Mouse (Mus musculus) kidney, embryonic 14.5 days (tissue): ENCODE measurements around the gene Myom1. TPM values are rescaled to one million over a fixed set of nuclear protein-coding genes. Genes with fewer than 3 reads are reported as not detected.

Experiments
- ATAC-seq: fragments of 200-750 bp; cut with Nextera tagmentation; 2 replicates; pipeline ENCODE4 v1.8.0; 2017; ENCODE audit warnings: moderate number of reproducible peaks, mild to moderate bottlenecking, moderate TSS enrichment, moderate library complexity; ENCODE audit not compliant: low FRiP score, low TSS enrichment
- H3K27ac ChIP-seq: fragments of 300-500 bp; sonication (generic); 2 replicates; pipeline ENCODE4 v1.5.1; 2014; ENCODE audit warnings: low read depth, mild to moderate bottlenecking, low read length, moderate library complexity, mixed read lengths
- H3K27me3 ChIP-seq: fragments of 300-500 bp; sonication (generic); 2 replicates; pipeline ENCODE4 v1.6.1; 2014; ENCODE audit warnings: mild to moderate bottlenecking, low read length; ENCODE audit not compliant: control insufficient read depth, insufficient read depth
- H3K36me3 ChIP-seq: fragments of 300-500 bp; sonication (generic); 2 replicates; pipeline ENCODE4 v1.6.1; 2014; ENCODE audit warnings: low read length, mixed read lengths; ENCODE audit not compliant: control insufficient read depth, insufficient read depth
- H3K4me1 ChIP-seq: fragments of 300-500 bp; sonication (generic); 2 replicates; pipeline ENCODE4 v1.6.1; 2014; ENCODE audit warnings: low read length, mixed read lengths; ENCODE audit not compliant: control insufficient read depth, insufficient read depth
- H3K4me2 ChIP-seq: fragments of 300-500 bp; sonication (generic); replicated peaks from 2 replicates; pipeline ENCODE4 v1.6.1; 2014; ENCODE audit warnings: low read depth, mild to moderate bottlenecking, low read length
- H3K4me3 ChIP-seq: fragments of 300-500 bp; sonication (generic); 2 replicates; pipeline ENCODE4 v1.5.1; 2014; ENCODE audit warnings: mild to moderate bottlenecking, low read length
- H3K9ac ChIP-seq: fragments of 300-500 bp; sonication (generic); 2 replicates; pipeline ENCODE4 v1.6.1; 2014; ENCODE audit warnings: low read depth, mild to moderate bottlenecking, low read length, moderate library complexity
- H3K9me3 ChIP-seq: fragments of 300-500 bp; sonication (generic); 2 replicates; pipeline ENCODE4 v1.6.1; 2016; ENCODE audit warnings: low read length; ENCODE audit not compliant: control insufficient read depth
- WGBS: fragments of 180-500 bp; shearing (Covaris S2); extraction: QIAGEN DNeasy Blood & Tissue Kit; methylation state at CpG from one replicate; pipeline ENCODE4 v1.1.7; 2014; 5-methylcytosine and 5-hydroxymethylcytosine counted together
- polyA plus RNA-seq: library from polyadenylated mRNA; unstranded; fragments of >200 nt; fragmentation: Nextera tagmentation; extraction: Ambion mirVana; gene quantifications from 2 replicates; pipeline ENCODE4 v1.2.1, GENCODE M21; 2014

Gene Myom1
- polyA plus RNA-seq, 1 experiment from 2014 or later: 3.6 TPM

- H3K9me3 ChIP-seq: no peaks in the 10 kb centered on the region
- no peak overlapping the region for H3K27ac ChIP-seq
- H3K4me3 ChIP-seq: no peak overlapping the region
- WGBS: 84% methylated on average over 9 of the region's 9 CpGs
- no peaks in the 10 kb centered on the region for H3K27me3 ChIP-seq
- no peak for ATAC-seq
- H3K36me3 ChIP-seq: peaks cover 30% of the 10 kb centered on the region
- no peak overlapping the region for H3K4me2 ChIP-seq
- peaks cover 37% of the 10 kb centered on the region for H3K4me1 ChIP-seq
- no peak overlapping the region for H3K9ac ChIP-seq
These were observed 3.9 kb upstream of the Myom1 start for GRCm38 (mm10) chr17:70998400-70998975.

- no peak for ATAC-seq
- no peaks in the 10 kb centered on the region for H3K27me3 ChIP-seq
- no peak overlapping the region for H3K27ac ChIP-seq
- 60% methylated on average over 5 of the region's 5 CpGs for WGBS
- H3K4me2 ChIP-seq: no peak overlapping the region
- H3K4me1 ChIP-seq: peaks cover 30% of the 10 kb centered on the region
- H3K9me3 ChIP-seq: no peaks in the 10 kb centered on the region
- H3K4me3 ChIP-seq: no peak overlapping the region
- peaks cover 23% of the 10 kb centered on the region for H3K36me3 ChIP-seq
- H3K9ac ChIP-seq: no peak overlapping the region
These were observed 3.2 kb upstream of the Myom1 start for GRCm38 (mm10) chr17:70999187-70999586.

DNA sequence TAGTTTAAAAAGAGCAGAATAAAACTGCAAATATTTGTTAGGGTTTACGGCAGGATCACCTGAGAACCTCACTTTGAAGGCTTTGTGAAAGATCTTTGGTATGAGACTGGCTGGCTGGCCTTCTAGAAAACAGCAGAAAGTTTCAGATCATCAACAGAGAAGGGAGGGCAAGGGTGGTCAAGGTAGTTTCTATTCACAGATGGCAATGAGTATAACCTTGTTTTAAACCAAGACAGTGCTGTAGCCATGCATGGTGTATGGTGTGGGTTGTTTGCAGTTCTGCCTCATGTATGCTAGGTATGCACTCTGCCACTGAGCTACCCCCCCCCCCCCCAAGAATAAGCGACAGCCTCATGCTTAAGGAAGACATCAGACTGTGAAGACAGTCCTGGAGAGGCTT lies 2.2 kb upstream of the Myom1 start:
- no peak for ATAC-seq
- Histone ChIP-seq H3K4me1 (peaks cover 29% of the 10 kb centered on the region), H3K4me2 (peak overlapping the region; percentile 60), H3K4me3 (peak overlapping the region; percentile 72; the same call in 1 of the 2 replicates), H3K27me3 (no peaks in the 10 kb centered on the region), H3K27ac (no peak overlapping the region), H3K36me3 (peaks cover 13% of the 10 kb centered on the region), H3K9me3 (no peaks in the 10 kb centered on the region), H3K9ac (peak overlapping the region; percentile 25; the same call in 1 of the 2 replicates)
- 62% methylated on average over 2 of the region's 2 CpGs for WGBS

- no peak for ATAC-seq
- H3K36me3 ChIP-seq: peaks cover 5% of the 10 kb centered on the region; the same call in 1 of the 2 replicates
- peak overlapping the region; percentile 60 for H3K4me2 ChIP-seq
- H3K27ac ChIP-seq: peak overlapping the region; percentile 100
- peaks cover 29% of the 10 kb centered on the region for H3K4me1 ChIP-seq
- WGBS: 10% methylated on average over 6 of the region's 6 CpGs
- H3K9me3 ChIP-seq: no peaks in the 10 kb centered on the region
- H3K27me3 ChIP-seq: no peaks in the 10 kb centered on the region
- peak overlapping the region; percentile 98 for H3K9ac ChIP-seq
- peak overlapping the region; percentile 72 for H3K4me3 ChIP-seq
These were observed 1.4 kb upstream of the Myom1 start for GRCm38 (mm10) chr17:71001067-71001466.

GRCm38 (mm10) chr17:71001699-71002080 lies 743 bp upstream of the Myom1 start:
- Histone ChIP-seq H3K4me2 (peak overlapping the region; percentile 60), H3K4me3 (peak overlapping the region; percentile 72), H3K9me3 (no peaks in the 10 kb centered on the region), H3K27me3 (no peaks in the 10 kb centered on the region), H3K4me1 (peaks cover 29% of the 10 kb centered on the region), H3K27ac (peak overlapping the region; percentile 100), H3K36me3 (no peaks in the 10 kb centered on the region; the same call in 1 of the 2 replicates), H3K9ac (peak overlapping the region; percentile 98)
- ATAC-seq: peak; percentile 68
- under 1% methylated on average over 36 of the region's 43 CpGs for WGBS

DNA sequence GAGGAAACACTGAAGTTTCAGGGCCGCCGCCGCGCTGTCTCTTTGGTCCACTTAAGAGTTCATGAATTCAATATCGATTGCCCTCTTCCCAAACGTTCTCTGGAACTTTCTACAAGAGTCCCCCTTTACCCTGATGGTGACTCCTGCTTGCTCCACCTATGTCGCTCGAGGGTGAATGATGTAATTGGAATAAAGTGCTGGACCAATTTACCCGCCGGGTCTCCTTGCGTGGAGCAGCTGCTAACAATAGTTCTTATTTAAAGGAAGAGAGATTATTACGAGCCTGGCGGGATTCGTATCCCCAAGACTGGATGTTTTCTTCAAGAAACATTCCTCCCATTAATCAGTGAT lies 286 bp downstream of the Myom1 start, which contains the start of gene Myl12a:
Myl12a (minus strand) TSS at position 135 of the 351 bp plus-strand sequence.
- no peaks in the 10 kb centered on the region; the same call in 1 of the 2 replicates for H3K36me3 ChIP-seq
- H3K9ac ChIP-seq: peak within 1 kb of the TSS; percentile 98
- peaks cover 29% of the 10 kb centered on the region for H3K4me1 ChIP-seq
- ATAC-seq: peak; percentile 33; the same call in 1 of the 2 replicates
- 7% methylated on average over 14 of the region's 14 CpGs for WGBS
- peak within 1 kb of the TSS; percentile 60 for H3K4me2 ChIP-seq
- H3K27me3 ChIP-seq: no peaks in the 10 kb centered on the region
- peak within 1 kb of the TSS; percentile 72 for H3K4me3 ChIP-seq
- H3K27ac ChIP-seq: peak within 1 kb of the TSS; percentile 100
- H3K9me3 ChIP-seq: no peaks in the 10 kb centered on the region

DNA sequence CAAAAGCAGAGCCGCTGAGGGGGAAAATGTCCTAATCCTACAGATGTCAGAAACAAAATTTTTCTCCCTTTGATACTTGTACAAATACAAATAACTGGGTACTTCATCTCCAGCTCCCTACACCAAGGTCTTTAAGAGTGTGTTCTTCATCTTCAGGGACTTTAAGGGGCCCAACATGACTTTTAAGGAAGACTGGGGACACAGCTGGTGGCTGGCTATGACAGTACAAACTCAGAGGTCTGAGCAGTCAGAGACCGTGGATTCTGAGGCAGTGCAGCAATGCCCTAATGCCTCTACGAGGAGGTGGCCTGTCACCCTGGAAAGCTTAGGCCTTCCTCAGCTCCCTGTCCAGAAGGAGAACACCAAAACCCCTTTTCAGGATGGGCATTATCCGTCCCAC lies 679 bp downstream of the Myom1 start:
- no peak for ATAC-seq
- H3K4me2 ChIP-seq: peak overlapping the region; percentile 60
- peak overlapping the region; percentile 100 for H3K27ac ChIP-seq
- no peak overlapping the region for H3K4me3 ChIP-seq
- WGBS: 58% methylated on average over 4 of the region's 4 CpGs
- peaks cover 25% of the 10 kb centered on the region for H3K4me1 ChIP-seq
- H3K36me3 ChIP-seq: no peaks in the 10 kb centered on the region; the same call in 1 of the 2 replicates
- H3K9me3 ChIP-seq: no peaks in the 10 kb centered on the region
- peak overlapping the region; percentile 98; the same call in 1 of the 2 replicates for H3K9ac ChIP-seq
- H3K27me3 ChIP-seq: no peaks in the 10 kb centered on the region

DNA sequence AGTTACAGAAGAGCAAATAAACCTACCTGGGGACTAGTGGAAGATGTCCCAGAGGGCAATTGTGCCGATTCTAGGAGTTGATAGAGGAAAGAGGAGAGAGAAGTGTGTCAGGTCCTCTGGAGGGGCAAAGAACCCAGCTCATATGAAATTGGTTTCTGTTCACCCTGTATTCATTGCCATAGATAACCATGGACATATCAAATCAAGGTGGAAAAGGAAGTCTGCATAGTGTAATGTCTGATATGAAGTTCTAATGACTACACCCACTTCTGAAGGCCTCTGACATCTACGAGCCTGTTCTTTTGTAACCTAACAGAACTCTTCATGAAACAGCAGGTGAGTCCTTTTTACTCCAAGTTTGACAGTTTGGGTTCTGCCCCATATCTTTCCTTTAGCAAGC lies 1.3 kb downstream of the Myom1 start:
- peak overlapping the region; percentile 100; the same call in 1 of the 2 replicates for H3K27ac ChIP-seq
- WGBS: 87% methylated on average over 2 of the region's 2 CpGs
- no peak overlapping the region for H3K4me2 ChIP-seq

DNA sequence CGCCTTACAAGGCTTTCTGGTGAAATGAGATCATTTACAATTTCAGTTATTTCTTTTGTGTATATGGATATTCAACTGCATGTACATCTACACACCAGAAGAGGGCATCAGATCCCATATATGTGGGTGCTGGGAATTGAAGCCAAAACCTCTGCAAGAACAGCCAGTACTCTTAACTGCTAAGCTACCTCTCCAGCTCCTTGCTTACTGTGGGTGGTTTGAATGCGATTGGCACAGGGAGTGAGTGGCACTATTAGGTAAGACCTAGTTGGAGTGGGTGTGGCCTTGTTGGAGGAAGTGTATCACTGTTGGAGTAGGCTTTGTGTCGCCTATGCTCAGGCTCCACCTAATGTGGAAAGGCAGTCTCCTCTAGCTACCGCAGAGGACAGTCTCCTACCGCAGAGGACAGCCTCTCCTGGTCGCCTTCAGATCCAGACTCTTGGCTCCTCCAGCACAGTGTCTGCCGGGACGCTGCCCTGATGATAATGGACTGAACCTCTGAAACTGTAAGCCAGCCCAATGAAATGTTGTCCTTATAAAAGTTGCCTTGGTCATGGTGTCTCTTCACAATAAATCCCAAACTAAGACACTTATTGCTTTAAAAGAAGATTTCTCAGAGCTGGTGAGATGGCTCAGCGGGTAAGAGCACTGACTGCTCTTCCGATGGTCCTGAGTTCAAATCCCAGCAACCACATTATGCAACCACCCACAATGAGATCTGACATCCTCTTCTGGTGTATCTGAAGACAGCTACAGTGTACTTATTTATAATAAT lies 1.9 kb downstream of the Myom1 start:
- WGBS: 93% methylated on average over 10 of the region's 10 CpGs
- peaks cover 20% of the 10 kb centered on the region for H3K4me1 ChIP-seq
- ATAC-seq: no peak
- H3K9ac ChIP-seq: no peak overlapping the region
- no peak overlapping the region for H3K4me3 ChIP-seq
- no peaks in the 10 kb centered on the region for H3K27me3 ChIP-seq
- H3K27ac ChIP-seq: no peak overlapping the region
- H3K9me3 ChIP-seq: no peaks in the 10 kb centered on the region
- H3K36me3 ChIP-seq: no peaks in the 10 kb centered on the region; the same call in 1 of the 2 replicates
- H3K4me2 ChIP-seq: no peak overlapping the region

More for the DNA sequence above, 1.3 kb downstream of the Myom1 start:
- ATAC-seq: no peak
- Histone ChIP-seq H3K4me3 (no peak overlapping the region), H3K27me3 (no peaks in the 10 kb centered on the region), H3K4me1 (peaks cover 20% of the 10 kb centered on the region), H3K9ac (no peak overlapping the region), H3K9me3 (no peaks in the 10 kb centered on the region), H3K36me3 (no peaks in the 10 kb centered on the region; the same call in 1 of the 2 replicates)
